Mouse (Mus musculus) intestine, embryonic 15.5 days (tissue): ENCODE measurements at regions not wholly inside any gene's neighbourhood (a gene's known extent, or its start where the extent isn't known, plus 50 kb on each side); places are given as distances from the start of the nearest gene placed in this dataset.
A peak's percentile ranks its signal among the peaks of the same experiment; 100 is the strongest.

ENCODE experiments used
- ATAC-seq: fragments of 200-750 bp; cut with Nextera tagmentation; 2 replicates; pipeline ENCODE4 v1.8.0; 2017; ENCODE audit warnings: moderate TSS enrichment, moderate library complexity
- H3K27ac ChIP-seq: fragments of 300-500 bp; sonication (generic); 2 replicates; pipeline ENCODE4 v1.5.1; 2015; ENCODE audit warnings: mild to moderate bottlenecking, inconsistent platforms
- H3K27me3 ChIP-seq: fragments of 300-500 bp; sonication (generic); replicated peaks from 2 replicates; pipeline ENCODE4 v1.6.1; 2015; ENCODE audit warnings: inconsistent platforms
- H3K36me3 ChIP-seq: fragments of 300-500 bp; sonication (generic); 2 replicates; pipeline ENCODE4 v1.6.1; 2015; ENCODE audit warnings: inconsistent platforms
- H3K4me1 ChIP-seq: fragments of 300-500 bp; sonication (generic); replicated peaks from 2 replicates; pipeline ENCODE4 v1.6.1; 2015; ENCODE audit warnings: inconsistent platforms
- H3K4me2 ChIP-seq: fragments of 300-500 bp; sonication (generic); replicated peaks from 2 replicates; pipeline ENCODE4 v1.6.1; 2015; ENCODE audit warnings: mild to moderate bottlenecking, inconsistent platforms
- H3K4me3 ChIP-seq: fragments of 300-500 bp; sonication (generic); replicated peaks from 2 replicates; pipeline ENCODE4 v1.5.1; 2015; ENCODE audit warnings: inconsistent platforms
- H3K9ac ChIP-seq: fragments of 300-500 bp; sonication (generic); 2 replicates; pipeline ENCODE4 v1.6.1; 2015; ENCODE audit warnings: inconsistent platforms
- H3K9me3 ChIP-seq: fragments of 300-500 bp; sonication (generic); 2 replicates; pipeline ENCODE4 v1.6.1; 2016; ENCODE audit warnings: inconsistent platforms
- WGBS: fragments of 180-500 bp; shearing (Covaris S2); methylation state at CpG from one replicate; pipeline ENCODE4 v1.1.7; 2015; 5-methylcytosine and 5-hydroxymethylcytosine counted together

GRCm38 (mm10) chr3:121618561-121618960 lies 52.0 kb upstream of the 4930432M17Rik start:
- 63% methylated on average over 2 of the region's 2 CpGs for WGBS
- H3K9ac ChIP-seq, result no peak overlapping the region
- H3K27me3 ChIP-seq, result no peaks in the 10 kb centered on the region
- H3K4me2 ChIP-seq, result no peak overlapping the region
- ATAC-seq, result no peak
- no peak overlapping the region for H3K27ac ChIP-seq
- H3K4me1 ChIP-seq, result no peaks in the 10 kb centered on the region
- H3K36me3 ChIP-seq, result no peaks in the 10 kb centered on the region
- H3K4me3 ChIP-seq, result no peak overlapping the region
- no peaks in the 10 kb centered on the region for H3K9me3 ChIP-seq

GRCm38 (mm10) chr3:121618161-121618560 lies 52.4 kb upstream of the 4930432M17Rik start:
- no peak overlapping the region for H3K4me2 ChIP-seq
- no peak overlapping the region for H3K27ac ChIP-seq
- no peaks in the 10 kb centered on the region for H3K36me3 ChIP-seq
- H3K4me1 ChIP-seq, result no peaks in the 10 kb centered on the region
- no peak for ATAC-seq
- H3K4me3 ChIP-seq, result no peak overlapping the region
- WGBS, result 79% methylated on average over 2 of the region's 2 CpGs
- no peaks in the 10 kb centered on the region for H3K27me3 ChIP-seq
- no peaks in the 10 kb centered on the region for H3K9me3 ChIP-seq
- no peak overlapping the region for H3K9ac ChIP-seq

GRCm38 (mm10) chr3:121617351-121617750 lies 53.2 kb upstream of the 4930432M17Rik start:
- H3K27ac ChIP-seq, result no peak overlapping the region
- no peaks in the 10 kb centered on the region for H3K4me1 ChIP-seq
- no peak for ATAC-seq
- H3K4me2 ChIP-seq, result no peak overlapping the region
- no peaks in the 10 kb centered on the region for H3K9me3 ChIP-seq
- no peak overlapping the region for H3K9ac ChIP-seq
- H3K27me3 ChIP-seq, result no peaks in the 10 kb centered on the region
- H3K4me3 ChIP-seq, result no peak overlapping the region
- WGBS, result 63% methylated on average over 7 of the region's 7 CpGs
- H3K36me3 ChIP-seq, result no peaks in the 10 kb centered on the region

- WGBS, result 89% methylated on average over 5 of the region's 5 CpGs
- Histone ChIP-seq H3K27me3 (no peaks in the 10 kb centered on the region), H3K4me2 (no peak overlapping the region), H3K9me3 (no peaks in the 10 kb centered on the region), H3K4me3 (no peak overlapping the region), H3K36me3 (no peaks in the 10 kb centered on the region), H3K27ac (no peak overlapping the region), H3K4me1 (no peaks in the 10 kb centered on the region), H3K9ac (no peak overlapping the region)
- ATAC-seq, result no peak
These were observed 54.5 kb upstream of the 4930432M17Rik start for GRCm38 (mm10) chr3:121616075-121616474.

GRCm38 (mm10) chr3:121614741-121615140 lies 55.8 kb upstream of the 4930432M17Rik start:
- 77% methylated on average over 7 of the region's 7 CpGs for WGBS
- Histone ChIP-seq H3K27ac (no peak overlapping the region), H3K4me2 (no peak overlapping the region), H3K9me3 (no peaks in the 10 kb centered on the region), H3K9ac (no peak overlapping the region), H3K27me3 (no peaks in the 10 kb centered on the region), H3K36me3 (no peaks in the 10 kb centered on the region), H3K4me3 (no peak overlapping the region), H3K4me1 (no peaks in the 10 kb centered on the region)
- no peak for ATAC-seq

- H3K9ac ChIP-seq, result no peak overlapping the region
- H3K27me3 ChIP-seq, result no peaks in the 10 kb centered on the region
- no peaks in the 10 kb centered on the region for H3K36me3 ChIP-seq
- no peak for ATAC-seq
- no peaks in the 10 kb centered on the region for H3K4me1 ChIP-seq
- 69% methylated on average over 3 of the region's 3 CpGs for WGBS
- H3K9me3 ChIP-seq, result no peaks in the 10 kb centered on the region
- H3K4me3 ChIP-seq, result no peak overlapping the region
- H3K4me2 ChIP-seq, result no peak overlapping the region
- no peak overlapping the region for H3K27ac ChIP-seq
These were observed 57.3 kb upstream of the 4930432M17Rik start for GRCm38 (mm10) chr3:121613224-121613623.

GRCm38 (mm10) chr3:121609845-121610244 lies 60.7 kb upstream of the 4930432M17Rik start:
- 79% methylated on average over 7 of the region's 7 CpGs for WGBS
- Histone ChIP-seq H3K4me2 (no peak overlapping the region), H3K9me3 (no peaks in the 10 kb centered on the region), H3K4me3 (no peak overlapping the region), H3K36me3 (no peaks in the 10 kb centered on the region), H3K27ac (no peak overlapping the region), H3K9ac (no peak overlapping the region), H3K4me1 (no peaks in the 10 kb centered on the region; the same call in 1 of the 2 replicates), H3K27me3 (no peaks in the 10 kb centered on the region)
- no peak for ATAC-seq

- Histone ChIP-seq H3K4me2 (no peak overlapping the region), H3K27ac (no peak overlapping the region), H3K27me3 (no peaks in the 10 kb centered on the region), H3K4me1 (peaks cover 5% of the 10 kb centered on the region), H3K4me3 (no peak overlapping the region), H3K9ac (no peak overlapping the region), H3K36me3 (no peaks in the 10 kb centered on the region), H3K9me3 (no peaks in the 10 kb centered on the region)
- ATAC-seq, result no peak
- WGBS, result 30% methylated on average over 7 of the region's 7 CpGs
These were observed 61.5 kb upstream of the 4930432M17Rik start for GRCm38 (mm10) chr3:121609090-121609489.

GRCm38 (mm10) chr3:121604737-121605136 lies 65.8 kb upstream of the 4930432M17Rik start:
- peaks cover 17% of the 10 kb centered on the region for H3K4me1 ChIP-seq
- H3K4me2 ChIP-seq, result no peak overlapping the region
- ATAC-seq, result peak; percentile 46
- H3K36me3 ChIP-seq, result no peaks in the 10 kb centered on the region
- no peak overlapping the region for H3K4me3 ChIP-seq
- no peaks in the 10 kb centered on the region for H3K9me3 ChIP-seq
- WGBS, result 35% methylated on average over 6 of the region's 6 CpGs
- H3K27me3 ChIP-seq, result no peaks in the 10 kb centered on the region
- no peak overlapping the region for H3K9ac ChIP-seq
- peak overlapping the region; percentile 32 for H3K27ac ChIP-seq

GRCm38 (mm10) chr3:121604081-121604480 lies 66.5 kb upstream of the 4930432M17Rik start:
- Histone ChIP-seq H3K27ac (peak overlapping the region; percentile 32), H3K9ac (no peak overlapping the region), H3K4me1 (peaks cover 17% of the 10 kb centered on the region), H3K27me3 (no peaks in the 10 kb centered on the region), H3K9me3 (no peaks in the 10 kb centered on the region), H3K36me3 (no peaks in the 10 kb centered on the region), H3K4me2 (no peak overlapping the region), H3K4me3 (no peak overlapping the region)
- WGBS, result 82% methylated on average over 9 of the region's 9 CpGs
- no peak for ATAC-seq

- Histone ChIP-seq H3K9ac (no peak overlapping the region), H3K4me3 (no peak overlapping the region), H3K27ac (0 out of 2 replicates have a peak overlapping the region, but pooled peaks have one; percentile 45), H3K9me3 (no peaks in the 10 kb centered on the region), H3K4me2 (no peak overlapping the region), H3K27me3 (no peaks in the 10 kb centered on the region), H3K36me3 (no peaks in the 10 kb centered on the region), H3K4me1 (peaks cover 17% of the 10 kb centered on the region)
- no peak for ATAC-seq
- WGBS, result 86% methylated on average over 10 of the region's 10 CpGs
These were observed 67.7 kb upstream of the 4930432M17Rik start for GRCm38 (mm10) chr3:121602826-121603370.

GRCm38 (mm10) chr3:121602082-121602561 lies 68.4 kb upstream of the 4930432M17Rik start:
- H3K27me3 ChIP-seq, result no peaks in the 10 kb centered on the region
- H3K4me3 ChIP-seq, result no peak overlapping the region
- no peak overlapping the region for H3K9ac ChIP-seq
- 37% methylated on average over 8 of the region's 8 CpGs for WGBS
- H3K9me3 ChIP-seq, result no peaks in the 10 kb centered on the region
- H3K4me2 ChIP-seq, result no peak overlapping the region
- H3K36me3 ChIP-seq, result no peaks in the 10 kb centered on the region
- H3K4me1 ChIP-seq, result peaks cover 17% of the 10 kb centered on the region
- peak; percentile 93 for ATAC-seq
- peak overlapping the region; percentile 45; the same call in 1 of the 2 replicates for H3K27ac ChIP-seq

- Histone ChIP-seq H3K4me3 (no peak overlapping the region), H3K9me3 (no peaks in the 10 kb centered on the region), H3K9ac (no peak overlapping the region), H3K36me3 (no peaks in the 10 kb centered on the region), H3K27ac (no peak overlapping the region), H3K27me3 (no peaks in the 10 kb centered on the region), H3K4me2 (no peak overlapping the region), H3K4me1 (peaks cover 17% of the 10 kb centered on the region)
- 80% methylated on average over 10 of the region's 10 CpGs for WGBS
- no peak for ATAC-seq
These were observed 68.6 kb upstream of the Slc44a3 start for GRCm38 (mm10) chr3:121600841-121601240.
